ENCODE assay signal across 11 mouse cellular contexts in genomic region chr19:45021362-45021761, GRCm38 (mm10). TPM values are rescaled to one million over a fixed set of nuclear protein-coding genes. Genes with fewer than 3 reads are reported as not detected.
DNase-seq lines count a peak whose midpoint lies in the region; ATAC-seq and TF ChIP-seq lines count a peak whose summit lies in the region.
"Had no signal": no experiment of that assay in that cellular context is flagged by ENCODE, and none has a peak within 500 bp of the region (broad histone marks: within the 10 kb centered on the region; RNA-seq: fewer than 3 reads in every experiment).

No protein-coding gene starts in this region.

- no peak for TF ChIP-seq CTCF in cerebellum, adult 2 months (IDR thresholded peaks at IDR 0.05; ENCODE audit: borderline replicate concordance, insufficient read depth, low read depth, low read length)

- peak; percentile 33 for DNase-seq in cerebellum, adult 11-12 months
- no peak for DNase-seq in cerebellum, adult 2 months
- no peak for DNase-seq in hindbrain, embryonic 14.5 days (ENCODE audit: low spot score)
- DNase-seq in embryonic facial prominence, embryonic 10.5 days (ENCODE audit: low spot score): no peak
- no peak for DNase-seq in adrenal gland, postnatal 25 days
- DNase-seq in urinary bladder, postnatal 10 days (ENCODE audit: low spot score): no peak
- DNase-seq: lung, embryonic 14.5 days had no signal

- peaks cover 40% of the 10 kb centered on the region for H3K36me3 ChIP-seq in hindbrain, embryonic 12.5 days
- peaks cover 28% of the 10 kb centered on the region for H3K36me3 ChIP-seq in hindbrain, embryonic 14.5 days (replicated peaks; ENCODE audit: control insufficient read depth, insufficient read depth)
- peaks cover 66% of the 10 kb centered on the region for H3K36me3 ChIP-seq in embryonic facial prominence, embryonic 10.5 days (replicated peaks)
- H3K36me3 ChIP-seq in limb, embryonic 12.5 days: peaks cover 59% of the 10 kb centered on the region

- WGBS in cerebellum, adult 2 months: 65% methylated on average over 15 of the region's 15 CpGs
- 89% methylated on average over 15 of the region's 15 CpGs for WGBS in hindbrain, embryonic 12.5 days
- 87% methylated on average over 15 of the region's 15 CpGs for WGBS in hindbrain, embryonic 14.5 days
- 92% methylated on average over 15 of the region's 15 CpGs for WGBS in embryonic facial prominence, embryonic 10.5 days
- WGBS in limb, embryonic 12.5 days: 95% methylated on average over 15 of the region's 15 CpGs

- H3K9ac ChIP-seq in hindbrain, embryonic 12.5 days: 0 out of 2 replicates have a peak overlapping the region, but pooled peaks have one; percentile 27
- H3K9ac ChIP-seq in hindbrain, embryonic 14.5 days: no peak overlapping the region
- no peak overlapping the region; the same call in 1 of the 2 replicates for H3K9ac ChIP-seq in limb, embryonic 12.5 days (replicated peaks)

- TF ChIP-seq POLR2A in cerebellum, adult 2 months (IDR thresholded peaks at IDR 0.05; ENCODE audit: borderline replicate concordance, insufficient read depth, low read length): no peak

- H3K27me3 ChIP-seq in cerebellum, adult 2 months (ENCODE audit: control insufficient read depth, insufficient read depth, low read length): no peaks in the 10 kb centered on the region
- no peaks in the 10 kb centered on the region for H3K27me3 ChIP-seq in hindbrain, embryonic 12.5 days
- H3K27me3 ChIP-seq in hindbrain, embryonic 14.5 days (ENCODE audit: control insufficient read depth, insufficient read depth, low read length): no peaks in the 10 kb centered on the region
- H3K27me3 ChIP-seq in embryonic facial prominence, embryonic 10.5 days (replicated peaks; ENCODE audit: low read depth, poor library complexity, severe bottlenecking): no peaks in the 10 kb centered on the region
- no peaks in the 10 kb centered on the region for H3K27me3 ChIP-seq in limb, embryonic 12.5 days

- peaks cover 15% of the 10 kb centered on the region for H3K4me1 ChIP-seq in cerebellum, adult 2 months (ENCODE audit: control insufficient read depth, insufficient read depth, low read length)
- peaks cover 47% of the 10 kb centered on the region for H3K4me1 ChIP-seq in hindbrain, embryonic 12.5 days
- H3K4me1 ChIP-seq in hindbrain, embryonic 14.5 days (replicated peaks; ENCODE audit: control insufficient read depth, insufficient read depth, low read length): peaks cover 28% of the 10 kb centered on the region
- peaks cover 59% of the 10 kb centered on the region for H3K4me1 ChIP-seq in embryonic facial prominence, embryonic 10.5 days
- H3K4me1 ChIP-seq in limb, embryonic 12.5 days (replicated peaks): peaks cover 48% of the 10 kb centered on the region

- H3K4me2 ChIP-seq in hindbrain, embryonic 12.5 days (replicated peaks): peak overlapping the region; percentile 21; the same call in 1 of the 2 replicates
- no peak overlapping the region for H3K4me2 ChIP-seq in hindbrain, embryonic 14.5 days (replicated peaks)
- H3K4me2 ChIP-seq in limb, embryonic 12.5 days: peak overlapping the region; percentile 29

- no peak overlapping the region for H3K27ac ChIP-seq in cerebellum, adult 2 months (ENCODE audit: insufficient read depth, low read length)
- H3K27ac ChIP-seq in hindbrain, embryonic 12.5 days: no peak overlapping the region
- no peak overlapping the region for H3K27ac ChIP-seq in hindbrain, embryonic 14.5 days
- H3K27ac ChIP-seq in embryonic facial prominence, embryonic 10.5 days (replicated peaks): 0 out of 2 replicates have a peak overlapping the region, but pooled peaks have one; percentile 19
- no peak overlapping the region for H3K27ac ChIP-seq in limb, embryonic 12.5 days

- H3K4me3 ChIP-seq in cerebellum, adult 2 months (replicated peaks; ENCODE audit: insufficient read depth, low read depth, low read length): no peak overlapping the region
- H3K4me3 ChIP-seq in hindbrain, embryonic 12.5 days: 0 out of 2 replicates have a peak overlapping the region, but pooled peaks have one; percentile 3
- no peak overlapping the region for H3K4me3 ChIP-seq in hindbrain, embryonic 14.5 days (replicated peaks; ENCODE audit: low read length)
- peak overlapping the region; percentile 28 for H3K4me3 ChIP-seq in embryonic facial prominence, embryonic 10.5 days
- H3K4me3 ChIP-seq in limb, embryonic 12.5 days (replicated peaks): no peak overlapping the region

- no peaks in the 10 kb centered on the region for H3K9me3 ChIP-seq in hindbrain, embryonic 12.5 days (replicated peaks)
- no peaks in the 10 kb centered on the region for H3K9me3 ChIP-seq in hindbrain, embryonic 14.5 days (ENCODE audit: control insufficient read depth, low read length)
- no peaks in the 10 kb centered on the region for H3K9me3 ChIP-seq in embryonic facial prominence, embryonic 10.5 days
- H3K9me3 ChIP-seq in limb, embryonic 12.5 days: no peaks in the 10 kb centered on the region

- no peak for ATAC-seq in hindbrain, embryonic 12.5 days (ENCODE audit: low FRiP score)
- ATAC-seq in hindbrain, embryonic 14.5 days (ENCODE audit: low FRiP score): no peak
- ATAC-seq in limb, embryonic 12.5 days (ENCODE audit: insufficient number of reproducible peaks, insufficient read depth, low FRiP score, low TSS enrichment, low read depth): no peak
- ATAC-seq: activated CD4-positive, CD25-positive, alpha-beta regulatory T cell, adult 4 months had no signal

RNA-seq across cellular contexts. Expression of gene Lzts2, which starts 7.1 kb away (rescaled TPM):
- polyA plus RNA-seq in cerebellum, adult 2 months (2012; rRNA removed): 54.1 and 56.3 TPM in 2 replicates
- 71.0 and 72.1 TPM in 2 replicates for polyA plus RNA-seq in hindbrain, embryonic 12.5 days (2016; fragmentation: Nextera tagmentation; extraction: Ambion mirVana)
- 18.8 and 20.1 TPM in 2 replicates for polyA plus RNA-seq in hindbrain, embryonic 14.5 days (2014; fragmentation: Nextera tagmentation; extraction: Ambion mirVana)
- polyA plus RNA-seq in embryonic facial prominence, embryonic 10.5 days (2016; fragmentation: Nextera tagmentation; extraction: Ambion mirVana): 69.8 and 75.0 TPM in 2 replicates
- polyA plus RNA-seq in limb, embryonic 12.5 days (2016; fragmentation: Nextera tagmentation; extraction: Ambion mirVana): 105 TPM in 2 replicates
- 83.2 and 101 TPM in 2 replicates for total RNA-seq in adrenal gland, postnatal 25 days (2021)

RNA-seq across cellular contexts. Expression of gene Mrpl43, which starts 15.1 kb away (rescaled TPM):
- 86.7 and 88.3 TPM in 2 replicates for polyA plus RNA-seq in cerebellum, adult 2 months (2012; rRNA removed)
- 79.4 and 81.6 TPM in 2 replicates for polyA plus RNA-seq in hindbrain, embryonic 12.5 days (2016; fragmentation: Nextera tagmentation; extraction: Ambion mirVana)
- polyA plus RNA-seq in hindbrain, embryonic 14.5 days (2014; fragmentation: Nextera tagmentation; extraction: Ambion mirVana): 75.8 and 85.4 TPM in 2 replicates
- 70.6 and 74.8 TPM in 2 replicates for polyA plus RNA-seq in embryonic facial prominence, embryonic 10.5 days (2016; fragmentation: Nextera tagmentation; extraction: Ambion mirVana)
- polyA plus RNA-seq in limb, embryonic 12.5 days (2016; fragmentation: Nextera tagmentation; extraction: Ambion mirVana): 77.5 and 78.5 TPM in 2 replicates
- total RNA-seq in adrenal gland, postnatal 25 days (2021): 47.9 and 53.7 TPM in 2 replicates

RNA-seq across cellular contexts. Expression of gene Twnk, which starts 15.9 kb away (rescaled TPM):
- 11.2 and 11.7 TPM in 2 replicates for polyA plus RNA-seq in cerebellum, adult 2 months (2012; rRNA removed)
- polyA plus RNA-seq in hindbrain, embryonic 12.5 days (2016; fragmentation: Nextera tagmentation; extraction: Ambion mirVana): 19.7 and 21.7 TPM in 2 replicates
- polyA plus RNA-seq in hindbrain, embryonic 14.5 days (2014; fragmentation: Nextera tagmentation; extraction: Ambion mirVana): 7.1 and 9.4 TPM in 2 replicates
- polyA plus RNA-seq in embryonic facial prominence, embryonic 10.5 days (2016; fragmentation: Nextera tagmentation; extraction: Ambion mirVana): 40.9 and 41.8 TPM in 2 replicates
- polyA plus RNA-seq in limb, embryonic 12.5 days (2016; fragmentation: Nextera tagmentation; extraction: Ambion mirVana): 27.8 and 27.9 TPM in 2 replicates
- 36.7 and 39.3 TPM in 2 replicates for total RNA-seq in adrenal gland, postnatal 25 days (2021)

RNA-seq across cellular contexts. Expression of gene Pdzd7, which starts 24.2 kb away (rescaled TPM):
- polyA plus RNA-seq in cerebellum, adult 2 months (2012; rRNA removed): 7.6 and 9.1 TPM in 2 replicates
- polyA plus RNA-seq in hindbrain, embryonic 12.5 days (2016; fragmentation: Nextera tagmentation; extraction: Ambion mirVana): 0.72 and 0.81 TPM in 2 replicates
- polyA plus RNA-seq in hindbrain, embryonic 14.5 days (2014; fragmentation: Nextera tagmentation; extraction: Ambion mirVana): 2.5 and 2.9 TPM in 2 replicates
- 0.27 and 0.65 TPM in 2 replicates for polyA plus RNA-seq in embryonic facial prominence, embryonic 10.5 days (2016; fragmentation: Nextera tagmentation; extraction: Ambion mirVana)
- 0.20 and 0.56 TPM in 2 replicates for polyA plus RNA-seq in limb, embryonic 12.5 days (2016; fragmentation: Nextera tagmentation; extraction: Ambion mirVana)
- 0.52 TPM in 1 of 2 replicates, not detected in the other for total RNA-seq in adrenal gland, postnatal 25 days (2021)
- total RNA-seq: hematopoietic stem cell, adult 5-6 weeks had no signal

RNA-seq across cellular contexts. Expression of gene Sfxn3, which starts 25.9 kb away (rescaled TPM):
- polyA plus RNA-seq in cerebellum, adult 2 months (2012; rRNA removed): 90.5 and 91.6 TPM in 2 replicates
- 38.2 and 41.6 TPM in 2 replicates for polyA plus RNA-seq in hindbrain, embryonic 12.5 days (2016; fragmentation: Nextera tagmentation; extraction: Ambion mirVana)
- 67.8 and 77.0 TPM in 2 replicates for polyA plus RNA-seq in hindbrain, embryonic 14.5 days (2014; fragmentation: Nextera tagmentation; extraction: Ambion mirVana)
- polyA plus RNA-seq in embryonic facial prominence, embryonic 10.5 days (2016; fragmentation: Nextera tagmentation; extraction: Ambion mirVana): 7.7 and 9.8 TPM in 2 replicates
- 18.3 and 19.2 TPM in 2 replicates for polyA plus RNA-seq in limb, embryonic 12.5 days (2016; fragmentation: Nextera tagmentation; extraction: Ambion mirVana)
- total RNA-seq in adrenal gland, postnatal 25 days (2021): 49.3 and 65.0 TPM in 2 replicates

Comparison
In these comparisons a context has a peak if more than half of its experiments do, and no peak if none do; other contexts are left out.
1. H3K4me3 ChIP-seq: peak in hindbrain, embryonic 12.5 days (single experiment) and embryonic facial prominence, embryonic 10.5 days (single experiment); none in cerebellum, adult 2 months (single experiment), hindbrain, embryonic 14.5 days (single experiment) and limb, embryonic 12.5 days (single experiment).